In the genomic region with DNA sequence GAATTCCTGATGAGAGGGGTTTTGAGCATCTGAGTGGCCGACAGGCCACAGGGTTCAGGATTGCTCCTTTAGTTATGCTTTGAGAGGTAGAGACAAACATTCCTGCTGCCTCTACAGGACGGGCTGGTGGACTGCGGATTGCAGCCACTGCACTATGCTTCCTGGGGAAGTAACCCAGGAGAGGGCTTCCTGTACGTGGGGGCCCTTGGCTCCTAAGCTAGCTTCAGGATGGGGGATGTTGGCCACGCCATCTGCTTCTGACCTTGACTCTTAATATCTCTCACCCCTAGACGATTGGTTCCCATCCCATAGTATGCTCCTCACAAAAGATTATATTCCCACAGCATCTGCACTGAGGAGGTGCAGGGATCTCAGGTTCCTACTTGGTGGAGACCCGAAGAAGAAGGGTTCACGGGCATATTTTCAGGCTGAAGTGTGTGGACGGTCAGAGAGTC, we compare ENCODE assay signal across 10 mouse cellular contexts. TPM values are rescaled to one million over a fixed set of nuclear protein-coding genes. Genes with fewer than 3 reads are reported as not detected.
DNase-seq lines count a peak whose midpoint lies in the region; ATAC-seq lines count a peak whose summit lies in the region.
"Had no signal": no experiment of that assay in that cellular context is flagged by ENCODE, and none has a peak within 500 bp of the region (broad histone marks: within the 10 kb centered on the region; RNA-seq: fewer than 3 reads in every experiment).

No protein-coding gene starts in this region.

- no peaks in the 10 kb centered on the region for H3K9me3 ChIP-seq in kidney, embryonic 16.5 days (ENCODE audit: low read length)
- no peaks in the 10 kb centered on the region for H3K9me3 ChIP-seq in embryonic facial prominence, embryonic 12.5 days
- H3K9me3 ChIP-seq in liver, embryonic 15.5 days (replicated peaks): no peaks in the 10 kb centered on the region

- H3K4me3 ChIP-seq in kidney, embryonic 16.5 days (ENCODE audit: low read length): no peak overlapping the region
- no peak overlapping the region for H3K4me3 ChIP-seq in embryonic facial prominence, embryonic 12.5 days
- peak overlapping the region; percentile 4; the same call in 1 of the 2 replicates for H3K4me3 ChIP-seq in liver, embryonic 15.5 days (replicated peaks)

- H3K9ac ChIP-seq in kidney, embryonic 16.5 days (replicated peaks; ENCODE audit: low read length): no peak overlapping the region; the same call in 1 of the 2 replicates
- peak overlapping the region; percentile 33; the same call in 1 of the 2 replicates for H3K9ac ChIP-seq in embryonic facial prominence, embryonic 12.5 days
- 0 out of 2 replicates have a peak overlapping the region, but pooled peaks have one; percentile 13 for H3K9ac ChIP-seq in liver, embryonic 15.5 days

- H3K27me3 ChIP-seq in kidney, embryonic 16.5 days (ENCODE audit: insufficient read depth, low read length): no peaks in the 10 kb centered on the region
- H3K27me3 ChIP-seq in embryonic facial prominence, embryonic 12.5 days: no peaks in the 10 kb centered on the region
- no peaks in the 10 kb centered on the region for H3K27me3 ChIP-seq in liver, embryonic 15.5 days

- no peak overlapping the region for H3K4me2 ChIP-seq in kidney, embryonic 16.5 days (replicated peaks; ENCODE audit: low read depth, low read length)
- no peak overlapping the region for H3K4me2 ChIP-seq in embryonic facial prominence, embryonic 12.5 days (replicated peaks)
- H3K4me2 ChIP-seq in liver, embryonic 15.5 days: peak overlapping the region; percentile 27; the same call in 1 of the 2 replicates

- H3K36me3 ChIP-seq in kidney, embryonic 16.5 days (ENCODE audit: insufficient read depth, low read length): no peaks in the 10 kb centered on the region; the same call in 1 of the 2 replicates
- peaks cover 20% of the 10 kb centered on the region for H3K36me3 ChIP-seq in embryonic facial prominence, embryonic 12.5 days
- H3K36me3 ChIP-seq in liver, embryonic 15.5 days (replicated peaks): peaks cover 98% of the 10 kb centered on the region

- peak; percentile 28 for DNase-seq in adrenal gland, adult 2 months
- DNase-seq in adrenal gland, adult 8-10 months: no peak
- DNase-seq in kidney, adult 18-20 months: no peak
- DNase-seq in retina, embryonic 14.5 days (ENCODE audit: low spot score): no peak
- DNase-seq in thymus, postnatal 4 days: no peak
- DNase-seq: cerebellum, adult 9-10 months had no signal

- peaks cover 52% of the 10 kb centered on the region for H3K4me1 ChIP-seq in kidney, embryonic 16.5 days (ENCODE audit: insufficient read depth, low read length)
- H3K4me1 ChIP-seq in embryonic facial prominence, embryonic 12.5 days: peaks cover 54% of the 10 kb centered on the region
- peaks cover 80% of the 10 kb centered on the region for H3K4me1 ChIP-seq in liver, embryonic 15.5 days (replicated peaks)

- H3K27ac ChIP-seq in kidney, embryonic 16.5 days (ENCODE audit: low read length): peak overlapping the region; percentile 2
- H3K27ac ChIP-seq in embryonic facial prominence, embryonic 12.5 days: peak overlapping the region; percentile 57; the same call in 1 of the 2 replicates
- peak overlapping the region; percentile 56 for H3K27ac ChIP-seq in liver, embryonic 15.5 days (replicated peaks)

- peak; percentile 13; the same call in 1 of the 2 replicates for ATAC-seq in kidney, embryonic 16.5 days (ENCODE audit: low FRiP score, low TSS enrichment)
- no peak for ATAC-seq in embryonic facial prominence, embryonic 12.5 days (ENCODE audit: insufficient number of reproducible peaks, insufficient read depth, low FRiP score, low TSS enrichment)
- ATAC-seq in liver, embryonic 15.5 days (ENCODE audit: insufficient read depth): no peak

- 59% methylated on average over 9 of the region's 9 CpGs for WGBS in kidney, embryonic 16.5 days
- WGBS in embryonic facial prominence, embryonic 12.5 days: 61% methylated on average over 9 of the region's 9 CpGs
- WGBS in liver, embryonic 15.5 days (ENCODE audit: insufficient replicate concordance): 40% methylated on average over 9 of the region's 9 CpGs

RNA-seq across cellular contexts. Expression of gene Fads3, which starts 18.0 kb away (rescaled TPM):
- 10 to 100 TPM; 13.3 to 17.6 TPM for total RNA-seq in adrenal gland, adult 2 months (2021)
- polyA plus RNA-seq in adrenal gland, adult 2 months (2012; rRNA removed): 57.7 and 61.3 TPM in 2 replicates
- total RNA-seq in adrenal gland, adult 8-10 months (2022): 10 to 100 TPM in 3 of 4 experiments, 1 to 10 TPM in 1; 9.9 to 55.1 (median 22.0) TPM
- 30.1 and 36.5 TPM in 2 replicates for polyA plus RNA-seq in kidney, embryonic 16.5 days (2015; fragmentation: Nextera tagmentation; extraction: Ambion mirVana)
- polyA plus RNA-seq in embryonic facial prominence, embryonic 12.5 days (2016; fragmentation: Nextera tagmentation; extraction: Ambion mirVana): 10.1 and 10.2 TPM in 2 replicates
- polyA plus RNA-seq in liver, embryonic 15.5 days (2015; fragmentation: Nextera tagmentation; extraction: Ambion mirVana): 7.6 and 8.9 TPM in 2 replicates
- total RNA-seq: neutrophil, adult 5-6 weeks had no signal

RNA-seq across cellular contexts. Expression of gene Rab3il1, which starts 21.9 kb away (rescaled TPM):
- total RNA-seq in adrenal gland, adult 2 months (2021): 10 to 100 TPM in 1 of 2 experiments, 1 to 10 TPM in 1; 4.1 to 10.3 TPM
- 9.1 and 9.4 TPM in 2 replicates for polyA plus RNA-seq in adrenal gland, adult 2 months (2012; rRNA removed)
- total RNA-seq in adrenal gland, adult 8-10 months (2022): 10 to 100 TPM in 2 of 4 experiments, 1 to 10 TPM in 2; 6.5 to 13.3 (median 9.5) TPM
- polyA plus RNA-seq in kidney, embryonic 16.5 days (2015; fragmentation: Nextera tagmentation; extraction: Ambion mirVana): 32.0 and 34.6 TPM in 2 replicates
- polyA plus RNA-seq in embryonic facial prominence, embryonic 12.5 days (2016; fragmentation: Nextera tagmentation; extraction: Ambion mirVana): 48.0 and 50.0 TPM in 2 replicates
- 245 and 277 TPM in 2 replicates for polyA plus RNA-seq in liver, embryonic 15.5 days (2015; fragmentation: Nextera tagmentation; extraction: Ambion mirVana)
- total RNA-seq: neutrophil, adult 5-6 weeks had no signal

RNA-seq across cellular contexts. Expression of gene Best1, which starts 21.9 kb away (rescaled TPM):
- total RNA-seq in adrenal gland, adult 2 months (2021): under 1 TPM; 0.17 to 0.62 TPM
- 0.16 and 0.46 TPM in 2 replicates for polyA plus RNA-seq in adrenal gland, adult 2 months (2012; rRNA removed)
- 1 to 10 TPM in 1 of 4 experiments, under 1 TPM in 3; 0.15 to 1.0 (median 0.44) TPM for total RNA-seq in adrenal gland, adult 8-10 months (2022)
- 1.4 and 1.9 TPM in 2 replicates for polyA plus RNA-seq in kidney, embryonic 16.5 days (2015; fragmentation: Nextera tagmentation; extraction: Ambion mirVana)
- polyA plus RNA-seq in embryonic facial prominence, embryonic 12.5 days (2016; fragmentation: Nextera tagmentation; extraction: Ambion mirVana): 1.7 and 1.8 TPM in 2 replicates
- 0.09 and 0.12 TPM in 2 replicates for polyA plus RNA-seq in liver, embryonic 15.5 days (2015; fragmentation: Nextera tagmentation; extraction: Ambion mirVana)

RNA-seq across cellular contexts. Expression of gene Fth1, which starts 42.9 kb away (rescaled TPM):
- 1,000 to 10,000 TPM; 3,718 to 3,915 TPM for total RNA-seq in adrenal gland, adult 2 months (2021)
- polyA plus RNA-seq in adrenal gland, adult 2 months (2012; rRNA removed): 39,639 and 47,224 TPM in 2 replicates
- total RNA-seq in adrenal gland, adult 8-10 months (2022): 1,000 to 10,000 TPM; 2,860 to 3,469 (median 3,019) TPM
- polyA plus RNA-seq in kidney, embryonic 16.5 days (2015; fragmentation: Nextera tagmentation; extraction: Ambion mirVana): 1,651 and 1,666 TPM in 2 replicates
- 1,511 and 1,518 TPM in 2 replicates for polyA plus RNA-seq in embryonic facial prominence, embryonic 12.5 days (2016; fragmentation: Nextera tagmentation; extraction: Ambion mirVana)
- 3,441 and 3,837 TPM in 2 replicates for polyA plus RNA-seq in liver, embryonic 15.5 days (2015; fragmentation: Nextera tagmentation; extraction: Ambion mirVana)

Comparison
In these comparisons a context has a peak if more than half of its experiments do, and no peak if none do; other contexts are left out.
1. H3K27ac ChIP-seq: peak in every context shown above with its lines; median percentile 57 in embryonic facial prominence, embryonic 12.5 days; 56 in liver, embryonic 15.5 days; 2 in kidney, embryonic 16.5 days.